Mouse (Mus musculus) kidney, adult 9 months (tissue): ENCODE results near the gene Slc17a7.
"Not testable (repeated sequence)": the region's sequence is repeated elsewhere in the genome, so short reads cannot be mapped to it uniquely, and the experiment has no call there.

ENCODE experiments used
- DNase-seq: peaks from one replicate; pipeline ENCODE4 v3.0.0; 2022

Slc17a7 gene

DNA sequence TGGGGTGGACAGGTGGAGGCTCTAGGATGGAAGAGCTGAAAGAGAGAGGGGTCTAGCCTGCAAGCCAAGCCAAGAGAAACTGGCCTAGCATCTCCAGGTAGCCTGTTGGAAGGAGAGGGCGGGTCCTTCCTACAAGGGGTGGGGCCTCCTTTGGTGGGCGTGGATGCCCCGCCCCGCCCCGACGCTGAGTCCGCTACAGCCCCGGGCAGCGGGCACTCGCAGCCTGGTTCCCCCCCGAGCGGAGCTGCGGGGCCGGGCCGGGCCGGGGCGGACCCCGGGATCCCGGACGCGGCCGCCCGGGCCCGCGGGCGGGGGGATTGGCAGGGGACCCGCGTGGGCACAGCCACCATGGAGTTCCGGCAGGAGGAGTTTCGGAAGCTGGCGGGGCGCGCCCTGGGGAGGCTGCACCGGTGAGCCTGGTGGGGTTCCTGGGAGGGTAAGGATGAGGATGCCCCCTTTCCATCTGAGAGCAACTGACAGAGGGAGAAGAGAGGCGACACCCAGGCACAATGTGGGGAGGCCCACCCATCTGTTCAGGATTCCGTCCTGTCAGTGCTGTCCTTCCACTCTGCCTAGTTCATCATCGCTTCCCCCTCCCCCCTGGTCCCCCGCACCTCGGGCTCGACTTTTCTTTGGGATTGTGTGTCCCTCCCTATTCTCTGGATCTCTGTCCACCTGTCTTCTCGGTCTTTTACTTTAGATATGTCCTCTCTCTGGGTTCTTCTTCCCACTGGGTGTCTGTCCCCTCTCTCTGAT lies at the start of gene Slc17a7:
Gene Slc17a7 (plus strand): TSS at position 215 of the 756 bp plus-strand sequence.
- DNase-seq = peak; percentile 31

DNA sequence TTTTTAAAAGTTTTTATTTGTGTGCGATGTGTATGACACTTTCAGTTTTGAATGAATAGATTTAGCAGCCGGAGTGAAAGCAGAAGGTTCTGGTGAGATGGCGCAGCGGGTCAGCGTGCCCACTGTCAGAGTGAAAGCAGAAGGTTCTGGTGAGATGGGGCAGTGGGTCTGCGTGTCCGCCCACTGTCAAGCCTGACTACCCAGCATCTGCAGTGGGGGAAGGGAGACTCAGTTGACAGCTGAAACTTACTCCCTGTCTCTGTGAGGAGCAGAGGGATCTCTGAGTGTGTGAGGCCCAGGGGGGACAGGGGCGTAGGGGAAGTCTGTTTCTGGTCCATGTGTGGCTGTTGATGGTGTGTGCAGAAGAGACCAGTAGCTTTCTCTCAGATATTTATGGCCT lies 46.2 kb upstream of the Slc17a7 start:
- DNase-seq = no peak

DNA sequence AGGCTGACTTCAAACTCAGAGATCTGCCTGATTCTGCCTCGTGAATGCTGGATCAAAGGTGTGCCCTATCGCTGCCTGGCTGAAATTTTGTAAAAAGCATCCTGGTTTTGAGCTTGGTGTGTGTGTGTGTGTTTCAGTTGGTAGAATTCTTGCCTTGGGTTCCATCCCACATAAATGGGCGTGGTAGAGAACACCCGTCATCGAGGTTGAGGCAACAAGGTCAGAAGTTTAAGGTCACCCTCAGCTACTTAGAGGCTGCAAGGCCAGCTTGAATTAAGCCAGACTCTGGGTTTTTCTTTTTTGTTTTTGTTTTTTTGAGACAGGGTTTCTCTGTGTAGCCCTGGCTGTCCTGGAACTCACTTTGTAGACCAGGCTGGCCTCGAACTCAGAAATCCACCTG lies 45.4 kb upstream of the Slc17a7 start:
- no peak for DNase-seq

DNA sequence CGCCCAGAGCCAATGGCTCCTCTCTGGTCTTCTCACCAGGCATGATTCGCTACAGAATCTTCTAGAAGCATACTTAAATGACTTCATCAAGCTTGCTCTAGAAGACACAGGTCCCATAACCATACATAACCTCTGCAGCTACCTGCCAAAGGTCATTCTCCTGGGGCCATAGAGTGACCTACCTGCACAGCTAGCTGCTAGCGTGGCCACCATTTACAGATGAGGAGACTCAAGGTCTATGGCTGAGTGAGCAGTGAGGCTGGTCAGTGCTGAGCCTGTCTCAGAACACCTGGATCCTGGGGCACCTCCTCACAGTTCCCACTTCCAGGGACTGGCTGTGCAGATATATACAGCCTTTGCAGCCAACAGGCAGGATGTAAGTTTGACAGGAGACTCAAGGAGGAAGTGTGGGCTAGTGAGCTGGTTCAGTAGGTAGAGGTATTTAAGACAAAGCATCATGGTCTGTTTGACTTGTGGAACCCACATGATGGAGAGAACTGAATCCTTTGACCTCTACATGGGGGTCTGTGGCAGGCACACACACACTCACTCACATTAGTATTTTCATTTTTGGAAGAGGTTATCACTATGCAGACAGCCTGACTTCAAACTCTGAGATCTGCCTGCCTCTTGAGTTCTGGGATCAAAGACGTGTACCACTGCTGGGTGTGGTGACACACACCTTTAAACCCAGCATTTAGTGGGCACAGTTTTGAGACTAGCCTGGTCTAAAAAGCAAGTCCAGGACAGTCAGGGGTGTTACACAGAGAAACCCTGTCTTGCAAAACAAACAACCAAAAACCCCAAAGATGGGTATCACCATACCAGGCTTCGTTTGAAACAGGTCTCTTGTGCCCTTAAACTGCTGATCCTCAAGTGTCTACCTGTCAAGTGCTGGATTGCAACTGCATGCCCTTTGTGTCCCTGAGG lies 43.7 kb upstream of the Slc17a7 start:
- DNase-seq = no peak

DNA sequence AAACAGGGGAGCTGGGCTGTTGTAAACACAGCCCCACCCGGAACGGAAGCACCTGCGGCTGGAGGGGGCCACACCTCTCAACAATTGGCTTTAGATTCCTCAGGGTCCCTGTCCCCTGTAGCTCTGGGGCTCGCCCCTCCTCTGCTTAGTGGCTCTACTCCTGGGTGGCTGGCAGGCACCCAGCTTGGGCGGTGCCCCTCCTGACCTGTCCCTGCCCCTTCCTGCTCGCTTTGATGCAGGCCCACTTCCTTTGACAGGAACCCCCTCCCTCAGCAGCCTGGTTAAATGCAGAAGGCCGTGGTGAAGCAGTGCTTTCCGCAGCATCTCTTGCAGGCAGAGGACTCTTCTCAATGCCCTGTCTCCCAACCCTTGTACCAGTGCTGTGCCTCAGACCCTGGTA lies 42.3 kb upstream of the Slc17a7 start:
- no peak for DNase-seq

DNA sequence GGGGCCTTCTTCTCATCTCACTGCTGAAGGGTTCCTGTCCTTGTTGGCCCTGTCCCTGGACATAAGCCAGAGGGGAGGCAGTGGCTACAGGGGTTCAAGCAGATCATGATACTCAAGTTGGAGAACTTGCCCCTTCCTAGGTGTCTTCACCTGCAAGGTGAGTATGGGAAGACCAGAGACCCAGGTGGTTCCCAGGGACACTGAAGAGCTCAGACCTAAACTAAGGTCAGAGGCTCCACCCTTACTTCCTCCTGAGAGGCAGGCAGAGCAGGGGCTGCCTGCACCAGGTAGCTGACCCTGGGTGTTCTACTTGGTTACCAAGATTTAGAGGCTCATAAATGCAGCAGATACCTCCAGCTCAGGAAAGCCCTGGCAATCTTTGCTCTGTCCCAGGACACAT lies 41.8 kb upstream of the Slc17a7 start:
- DNase-seq = no peak

DNA sequence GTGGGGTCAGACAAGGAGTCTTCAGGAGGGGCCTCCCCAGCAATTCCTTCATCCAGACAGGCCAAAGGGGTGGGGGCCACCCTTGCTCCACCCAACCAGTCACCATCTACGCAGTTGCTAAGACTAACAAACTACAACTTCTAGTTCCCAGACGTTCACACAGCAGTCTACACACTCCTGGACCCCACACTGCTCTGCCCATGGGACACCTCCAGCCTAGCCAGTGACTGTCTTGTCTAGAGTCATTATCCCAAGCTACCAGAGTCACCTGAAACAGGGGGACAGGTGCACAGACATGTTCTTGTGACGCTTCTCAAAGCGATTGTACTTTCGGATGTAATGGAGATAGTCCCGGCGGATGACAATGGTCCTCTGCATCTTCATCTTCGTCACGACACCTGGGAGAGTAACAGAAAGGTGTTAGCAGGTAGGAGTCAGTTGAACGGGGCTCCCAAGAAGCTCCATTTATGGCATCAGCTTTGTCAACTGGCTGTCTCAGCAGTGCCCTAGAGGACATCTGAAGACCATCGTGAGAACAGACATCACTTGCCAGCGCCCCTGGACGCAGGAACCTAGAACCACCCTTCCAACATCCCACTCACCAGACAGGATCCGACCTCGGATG lies 41.1 kb upstream of the Slc17a7 start:
- no peak for DNase-seq

DNA sequence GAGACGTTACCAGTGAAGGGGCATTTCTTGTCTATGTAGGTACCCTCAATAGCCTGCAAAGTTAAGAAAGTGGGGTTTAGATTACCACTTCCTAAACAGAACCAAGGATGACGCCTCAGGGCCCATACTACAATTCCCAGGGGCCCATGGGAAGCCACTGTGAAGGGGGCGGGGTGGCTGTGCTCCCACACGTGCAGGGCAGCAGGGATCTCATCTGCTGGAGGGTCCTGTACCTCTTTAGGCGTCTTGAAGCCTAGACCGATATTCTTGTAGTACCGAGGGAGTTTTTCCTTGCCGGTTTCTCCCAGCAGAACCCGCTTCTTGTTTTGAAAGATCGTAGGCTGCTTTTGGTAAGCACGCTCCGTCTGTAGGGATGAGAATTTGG lies 40.6 kb upstream of the Slc17a7 start:
- no peak for DNase-seq

DNA sequence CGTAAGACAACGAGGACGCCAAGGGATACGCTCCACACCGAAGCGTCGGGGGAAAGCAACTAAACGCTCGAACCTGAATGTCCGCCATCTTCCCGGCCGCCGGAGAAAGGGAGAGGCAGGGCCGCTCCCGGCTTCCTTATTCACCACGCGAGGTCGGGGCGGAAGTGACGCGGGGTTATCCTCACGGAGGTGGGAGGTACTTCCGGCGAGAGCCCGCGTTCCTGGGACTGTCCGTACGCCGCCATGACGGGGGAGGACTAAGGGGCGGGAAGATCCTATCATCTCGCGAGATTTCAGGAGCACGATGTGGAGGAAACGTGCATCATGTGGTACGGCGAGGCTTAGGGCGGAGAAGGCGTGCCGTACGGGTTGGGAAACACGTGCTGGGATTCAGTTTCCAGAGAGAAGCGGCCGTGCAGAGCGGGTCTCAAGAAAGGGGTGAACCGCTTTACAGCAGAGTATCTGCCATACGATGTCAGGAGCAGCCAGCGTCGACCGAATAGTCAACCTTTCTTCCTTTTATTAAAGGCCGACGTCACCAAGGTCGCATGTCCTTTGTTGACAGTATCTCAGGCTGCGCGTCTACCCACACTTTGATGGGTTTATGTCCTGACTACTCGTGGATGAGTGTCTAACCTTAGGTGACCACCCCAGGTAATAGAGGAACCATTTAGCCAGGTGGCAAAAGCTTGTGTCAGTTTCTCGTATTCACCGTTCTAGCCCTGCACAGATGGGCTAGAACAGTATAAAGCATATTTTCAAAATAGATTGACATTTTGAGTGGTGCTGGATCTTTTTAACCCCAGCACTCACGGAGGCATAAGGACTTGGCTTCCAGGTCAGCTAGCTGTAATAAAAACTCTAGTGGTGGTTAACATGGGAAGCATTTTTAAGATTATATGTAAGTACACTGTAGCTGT lies 39.3 kb upstream of the Slc17a7 start, which contains the start of gene Rps11:
Gene Rps11 (minus strand): TSS at position 216 of the 920 bp plus-strand sequence.
- peak; percentile 99 for DNase-seq

DNA sequence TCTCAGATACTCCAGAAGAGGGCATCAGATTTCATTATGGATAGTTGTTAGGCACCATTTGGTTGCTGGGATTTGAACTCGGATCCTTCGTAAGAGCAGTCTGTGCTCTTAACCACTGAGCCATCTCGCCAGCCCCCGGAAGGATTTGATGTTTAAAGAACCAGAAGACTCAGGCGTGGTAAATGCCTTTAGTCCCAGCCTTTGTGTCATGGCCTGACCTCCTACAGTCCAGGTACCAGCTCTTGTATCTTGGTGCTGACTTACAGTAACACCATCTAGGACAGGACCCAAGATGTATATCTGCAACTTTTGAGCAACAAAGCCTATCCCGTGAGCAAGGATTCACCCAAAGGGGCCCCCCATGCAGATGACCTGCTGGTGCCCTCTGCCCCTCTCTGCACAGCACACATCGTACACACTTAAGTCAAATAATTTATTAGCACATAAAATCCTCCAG lies 38.6 kb upstream of the Slc17a7 start:
- no peak for DNase-seq

DNA sequence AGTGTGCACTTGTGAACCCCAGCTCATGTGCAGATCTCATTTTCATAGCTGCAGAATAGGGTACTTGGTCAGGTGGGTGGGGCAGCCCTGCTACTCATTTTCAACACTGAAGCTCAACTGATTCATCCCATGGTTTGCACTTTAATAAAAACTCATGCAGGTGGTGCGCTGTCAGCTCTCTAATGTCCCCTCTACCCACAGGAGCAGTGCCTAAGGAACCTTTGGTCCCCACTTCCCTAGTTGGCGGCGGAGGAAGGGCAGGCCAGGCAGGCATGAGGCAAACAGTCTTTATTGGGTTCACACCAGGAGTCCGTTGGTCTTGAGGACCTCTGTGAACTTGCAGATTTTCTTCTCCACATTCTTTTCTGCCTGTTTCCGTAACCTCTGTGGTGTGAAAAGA lies 38.1 kb upstream of the Slc17a7 start:
- not testable (repeated sequence) for DNase-seq

DNA sequence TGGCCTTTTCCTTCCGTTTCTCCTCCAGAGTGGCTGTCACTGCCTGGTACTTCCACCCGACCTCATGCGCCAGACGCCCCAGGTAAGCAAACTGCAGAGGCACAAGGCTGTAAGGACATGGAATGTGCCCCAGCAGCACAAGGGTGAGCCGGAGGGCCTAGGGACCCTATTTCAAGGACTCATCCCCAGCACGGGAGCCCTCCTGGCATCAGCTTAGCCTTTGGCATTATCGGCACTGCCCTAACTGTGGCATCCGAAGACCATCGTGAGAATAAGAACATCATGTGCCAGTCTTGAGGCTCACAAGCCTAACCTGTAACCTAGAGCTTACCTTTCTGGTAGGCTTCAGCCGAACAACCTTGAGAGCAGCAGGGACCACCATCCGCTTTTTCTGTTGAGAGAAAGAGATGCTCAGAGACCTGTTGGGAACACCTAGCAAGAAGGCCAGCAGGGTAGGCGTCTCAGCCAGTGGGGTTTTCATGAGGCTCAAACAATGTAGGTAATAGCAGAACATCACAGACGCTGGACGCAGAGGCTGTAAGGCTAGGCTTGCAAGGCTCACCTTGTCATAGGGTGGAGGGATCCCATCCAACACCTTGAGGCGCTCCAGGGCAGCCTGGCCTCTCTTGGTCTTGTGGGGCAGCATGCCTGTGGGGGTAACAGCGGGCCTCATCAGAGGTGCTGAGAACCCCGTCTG lies 37.5 kb upstream of the Slc17a7 start:
- no peak for DNase-seq

DNA sequence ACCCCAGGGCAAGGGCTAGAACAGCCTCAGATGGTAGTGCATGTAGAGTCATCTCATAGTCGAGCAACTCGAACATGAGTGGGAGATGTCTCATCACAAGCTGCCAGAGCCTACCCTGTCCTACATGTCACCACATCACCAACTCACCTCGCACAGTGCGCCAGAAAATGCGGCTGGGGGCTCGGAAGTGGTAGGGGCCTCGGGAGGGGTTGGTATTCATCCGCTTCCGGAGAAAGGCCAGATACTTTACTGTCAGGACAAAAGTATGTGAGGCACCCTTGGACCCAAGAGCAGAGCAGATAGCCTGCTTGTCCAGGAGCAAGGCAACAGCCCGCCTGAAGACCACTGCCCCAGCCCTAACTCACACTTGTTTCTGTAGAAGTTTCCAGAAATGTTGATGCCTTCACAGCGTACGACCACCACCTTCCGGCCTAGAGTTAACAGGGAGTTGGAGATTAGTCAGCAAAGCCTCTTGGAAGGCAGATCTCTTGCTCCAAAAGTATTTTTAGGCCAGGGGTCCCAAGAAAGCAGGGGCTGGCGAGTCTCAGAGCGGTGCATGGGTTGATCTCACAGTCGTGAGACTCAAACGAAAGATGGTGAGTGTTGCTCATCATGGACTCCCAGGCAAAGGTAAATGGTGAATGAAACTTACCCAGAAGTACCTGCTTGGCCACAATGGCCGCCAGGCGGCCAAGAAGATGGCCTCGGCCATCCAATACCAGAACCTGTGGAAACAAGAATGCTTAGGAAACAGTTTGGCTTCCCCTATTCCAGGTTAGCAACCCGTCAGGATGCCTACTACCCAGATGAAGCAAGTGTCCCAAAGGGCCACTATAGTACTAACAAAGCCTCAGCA lies 36.7 kb upstream of the Slc17a7 start:
- DNase-seq = no peak

DNA sequence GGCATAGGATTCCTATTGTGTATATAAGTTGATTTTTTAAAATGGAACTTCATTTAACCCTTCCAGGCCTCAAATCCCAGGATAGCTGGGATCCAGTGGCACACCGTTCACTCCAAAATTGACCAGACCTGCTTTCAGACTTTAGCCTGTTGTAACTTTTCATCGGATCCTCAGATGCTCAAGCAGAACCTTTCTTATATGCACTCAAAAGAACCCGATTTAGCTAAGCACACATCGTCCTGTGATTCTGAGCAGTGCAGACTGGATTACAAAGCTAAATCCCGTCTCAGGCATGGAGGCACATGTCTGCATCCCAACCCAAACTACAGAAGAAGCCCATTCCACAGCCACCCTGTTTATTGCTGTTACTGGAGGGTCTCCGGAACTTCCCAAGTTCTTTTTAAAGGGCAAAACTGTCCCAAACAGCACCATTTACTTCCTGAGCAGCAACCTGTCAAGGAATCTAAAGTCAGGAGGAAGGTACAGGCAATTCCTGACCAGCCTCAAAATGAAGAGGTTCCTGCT lies 36.0 kb upstream of the Slc17a7 start:
- no peak for DNase-seq

DNA sequence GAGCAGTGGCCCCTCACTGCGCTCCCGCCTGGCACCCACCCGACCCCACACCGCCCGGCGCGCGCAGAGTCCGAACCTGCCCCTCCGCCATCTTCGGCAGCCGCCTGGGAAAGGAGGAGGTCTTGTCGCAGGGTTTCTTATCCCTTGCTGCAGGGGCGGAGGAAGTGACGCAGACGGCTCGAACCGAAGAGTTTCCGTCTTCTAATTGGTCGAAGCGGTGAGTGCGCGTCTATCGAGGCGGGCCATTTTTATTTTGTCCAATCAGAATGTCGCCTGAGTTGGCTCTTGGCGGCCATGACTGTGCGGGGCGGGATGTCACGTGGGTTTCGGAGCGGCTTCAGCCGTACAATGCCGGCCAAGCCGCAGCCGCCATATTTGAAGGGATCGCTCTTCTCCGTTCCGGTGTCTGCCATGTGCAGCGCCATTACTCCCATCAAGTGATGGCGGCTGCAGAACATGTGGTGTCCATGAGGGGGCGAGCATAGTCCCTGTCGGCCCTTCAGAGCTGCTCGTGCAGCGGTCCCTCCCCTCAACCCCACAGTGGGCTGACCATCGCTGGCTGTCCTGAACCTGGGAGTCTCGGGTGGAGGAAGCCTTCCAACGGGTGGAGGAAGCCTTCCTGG lies 35.0 kb upstream of the Slc17a7 start, which contains the start of gene Rpl13a:
Gene Rpl13a (minus strand): TSS at position 138 of the 623 bp plus-strand sequence.
- DNase-seq = peak; percentile 100

DNA sequence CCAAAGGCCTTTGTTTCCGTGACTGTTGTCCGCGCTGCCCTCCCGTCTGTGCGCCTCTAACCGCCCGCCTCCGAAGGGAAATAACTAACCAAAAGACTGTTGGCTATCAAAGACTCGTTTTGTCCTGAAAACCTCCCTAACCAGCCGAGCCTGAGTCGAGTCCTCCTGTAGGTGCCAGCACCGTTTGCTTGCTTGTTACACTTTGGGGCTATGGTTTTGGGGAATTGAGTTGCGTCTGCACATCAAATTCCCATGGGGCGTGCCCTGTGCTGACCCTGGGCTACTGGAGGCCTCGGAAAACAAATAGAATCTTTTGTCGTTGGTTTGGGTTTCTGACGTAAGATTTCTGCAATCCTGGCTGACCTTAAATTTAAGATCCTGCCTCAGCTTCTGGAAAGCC lies 34.4 kb upstream of the Slc17a7 start:
- no peak for DNase-seq

DNA sequence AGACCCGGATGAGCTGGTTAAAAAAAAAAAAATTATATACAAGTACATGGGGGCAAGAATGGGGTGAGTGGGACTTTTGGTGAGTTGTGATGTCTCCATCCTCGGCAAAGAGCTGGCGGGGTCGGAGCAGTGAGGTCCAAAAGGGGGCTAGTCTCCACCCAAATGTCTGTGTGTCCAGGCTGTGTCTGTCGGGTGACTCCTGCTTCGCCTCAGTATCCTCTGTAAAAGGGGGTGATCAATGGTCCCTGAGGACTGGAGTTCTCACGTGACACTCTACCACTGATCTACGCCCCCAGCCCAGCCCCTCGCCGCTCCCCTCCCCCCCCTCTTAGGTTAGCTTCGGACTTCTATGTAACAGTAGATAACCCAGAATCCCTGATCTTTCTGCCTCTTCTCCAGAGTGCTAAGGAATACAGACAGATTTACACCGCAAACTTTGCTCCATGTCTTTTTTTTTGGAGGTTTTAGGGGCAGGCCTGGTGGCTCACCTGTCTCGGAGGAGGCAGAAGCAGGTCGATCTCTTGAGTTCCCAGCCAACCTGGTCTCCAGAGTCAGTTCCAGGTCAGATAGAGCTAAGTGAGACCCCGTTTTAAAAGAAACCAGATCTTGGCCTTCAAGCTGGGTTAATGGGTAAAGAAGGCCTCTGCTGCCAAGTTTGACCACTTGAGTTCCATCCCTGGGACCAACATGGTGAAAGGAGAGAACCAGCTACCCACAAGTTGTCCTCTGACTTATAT lies 33.8 kb upstream of the Slc17a7 start:
- DNase-seq = no peak

DNA sequence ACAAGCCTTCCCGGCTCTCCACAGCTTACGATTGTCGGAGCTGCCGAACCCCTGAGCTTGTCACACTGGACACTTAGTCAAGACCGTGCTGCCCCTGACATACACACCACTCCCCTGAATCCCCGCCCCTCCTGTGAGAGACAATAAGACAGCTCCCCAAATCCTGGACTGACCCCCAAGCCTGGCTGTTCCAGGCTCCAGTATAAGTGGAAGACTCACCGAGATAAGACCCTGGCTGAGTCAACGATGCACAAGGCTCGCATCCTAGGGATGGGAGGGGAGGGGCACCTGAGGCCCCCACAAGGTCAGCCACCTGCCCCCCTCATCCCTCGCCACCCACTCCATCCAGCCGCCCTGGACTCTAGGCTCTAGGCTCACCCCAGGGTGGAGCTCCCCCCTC lies 31.9 kb upstream of the Slc17a7 start:
- DNase-seq = no peak
